Mouse (Mus musculus) testis, adult 2 months (tissue): ENCODE results near the gene Jph3. TPM values are rescaled to one million over a fixed set of nuclear protein-coding genes. Genes with fewer than 3 reads are reported as not detected.

ENCODE experiments used
- H3K27ac ChIP-seq: fragments of 200-500 bp; 2 replicates; pipeline ENCODE4 v1.5.1; 2012; ENCODE audit warnings: low read depth, low read length; ENCODE audit not compliant: control insufficient read depth, insufficient read depth
- H3K27me3 ChIP-seq: fragments of 200-500 bp; 2 replicates; pipeline ENCODE4 v1.6.1; 2012; ENCODE audit warnings: mild to moderate bottlenecking, low read length, moderate library complexity; ENCODE audit not compliant: control insufficient read depth, insufficient read depth
- H3K36me3 ChIP-seq: fragments of 200-500 bp; 2 replicates; pipeline ENCODE4 v1.6.1; 2012; ENCODE audit warnings: mild to moderate bottlenecking, low read length; ENCODE audit not compliant: control insufficient read depth, insufficient read depth
- H3K4me1 ChIP-seq: fragments of 200-500 bp; 2 replicates; pipeline ENCODE4 v1.6.1; 2012; ENCODE audit warnings: low read length; ENCODE audit not compliant: control insufficient read depth, insufficient read depth
- H3K4me3 ChIP-seq: fragments of 200-500 bp; 2 replicates; pipeline ENCODE4 v1.5.1; 2012; ENCODE audit warnings: low read depth, mild to moderate bottlenecking, low read length, moderate library complexity, mixed read lengths; ENCODE audit not compliant: control insufficient read depth
- CTCF ChIP-seq: fragments of 200-500 bp; IDR thresholded peaks from 2 replicates; pipeline ENCODE4 v1.5.1; 2012; ENCODE audit warnings: low read depth, mild to moderate bottlenecking, inconsistent platforms, low read length, moderate library complexity; ENCODE audit not compliant: control insufficient read depth, insufficient read depth, insufficient replicate concordance
- POLR2A ChIP-seq: fragments of 200-500 bp; IDR thresholded peaks from 2 replicates; pipeline ENCODE4 v1.6.1; 2012; ENCODE audit warnings: low read depth, mild to moderate bottlenecking, inconsistent platforms, low read length, moderate library complexity; ENCODE audit not compliant: control insufficient read depth
- polyA plus RNA-seq: library from polyadenylated mRNA; depleted of rRNA; stranded (reverse); fragments of >200 nt; gene quantifications from 2 replicates; pipeline ENCODE4 v1.2.3, GENCODE M21; 2012

Jph3 gene
- polyA plus RNA-seq, 1 experiment: 3.1 TPM

GRCm38 (mm10) chr8:121763700-121764013 lies 34.2 kb downstream of the Jph3 start:
- Histone ChIP-seq H3K27me3 (no peaks in the 10 kb centered on the region), H3K36me3 (no peaks in the 10 kb centered on the region), H3K4me1 (peaks cover 6% of the 10 kb centered on the region; the same call in 1 of the 2 replicates), H3K4me3 (no peak overlapping the region), H3K27ac (no peak overlapping the region)
- TF ChIP-seq POLR2A (no peak), CTCF (no peak)

GRCm38 (mm10) chr8:121765594-121766138 lies 36.2 kb downstream of the Jph3 start:
- no peaks in the 10 kb centered on the region for H3K27me3 ChIP-seq
- H3K4me1 ChIP-seq: peaks cover 10% of the 10 kb centered on the region
- TF ChIP-seq CTCF (no peak), POLR2A (no peak)
- no peak overlapping the region for H3K27ac ChIP-seq
- no peak overlapping the region for H3K4me3 ChIP-seq
- no peaks in the 10 kb centered on the region for H3K36me3 ChIP-seq

GRCm38 (mm10) chr8:121769095-121769494 lies 39.7 kb downstream of the Jph3 start:
- H3K4me3 ChIP-seq: no peak overlapping the region
- H3K4me1 ChIP-seq: peaks cover 18% of the 10 kb centered on the region
- H3K36me3 ChIP-seq: no peaks in the 10 kb centered on the region
- H3K27me3 ChIP-seq: no peaks in the 10 kb centered on the region
- H3K27ac ChIP-seq: no peak overlapping the region
- TF ChIP-seq POLR2A: no peak
- TF ChIP-seq CTCF: no peak

- H3K36me3 ChIP-seq: no peaks in the 10 kb centered on the region
- TF ChIP-seq CTCF (no peak), POLR2A (no peak)
- H3K4me3 ChIP-seq: no peak overlapping the region; the same call in 1 of the 2 replicates
- no peak overlapping the region for H3K27ac ChIP-seq
- no peaks in the 10 kb centered on the region for H3K27me3 ChIP-seq
- peaks cover 18% of the 10 kb centered on the region for H3K4me1 ChIP-seq
Measured at GRCm38 (mm10) chr8:121769621-121770020, 40.2 kb downstream of the Jph3 start.

GRCm38 (mm10) chr8:121770845-121771752 lies 41.7 kb downstream of the Jph3 start:
- TF ChIP-seq CTCF: no peak
- TF ChIP-seq POLR2A: no peak
- peaks cover 18% of the 10 kb centered on the region for H3K4me1 ChIP-seq
- H3K36me3 ChIP-seq: no peaks in the 10 kb centered on the region
- no peaks in the 10 kb centered on the region for H3K27me3 ChIP-seq
- no peak overlapping the region for H3K27ac ChIP-seq
- H3K4me3 ChIP-seq: peak overlapping the region; percentile 75

- TF ChIP-seq POLR2A (no peak), CTCF (no peak)
- no peak overlapping the region for H3K27ac ChIP-seq
- no peaks in the 10 kb centered on the region for H3K36me3 ChIP-seq
- H3K4me3 ChIP-seq: no peak overlapping the region
- H3K27me3 ChIP-seq: no peaks in the 10 kb centered on the region
- peaks cover 18% of the 10 kb centered on the region for H3K4me1 ChIP-seq
Measured at GRCm38 (mm10) chr8:121773876-121774275, 44.5 kb downstream of the Jph3 start.

GRCm38 (mm10) chr8:121782493-121782892 lies 53.1 kb downstream of the Jph3 start:
- H3K36me3 ChIP-seq: no peaks in the 10 kb centered on the region
- H3K4me1 ChIP-seq: no peaks in the 10 kb centered on the region
- TF ChIP-seq CTCF (no peak), POLR2A (no peak)
- no peak overlapping the region for H3K4me3 ChIP-seq
- H3K27me3 ChIP-seq: no peaks in the 10 kb centered on the region
- no peak overlapping the region for H3K27ac ChIP-seq

- Histone ChIP-seq H3K36me3 (no peaks in the 10 kb centered on the region), H3K4me1 (no peaks in the 10 kb centered on the region), H3K27ac (no peak overlapping the region), H3K4me3 (no peak overlapping the region), H3K27me3 (no peaks in the 10 kb centered on the region)
- TF ChIP-seq CTCF (no peak), POLR2A (no peak)
Measured at GRCm38 (mm10) chr8:121786542-121786941, 57.1 kb downstream of the Jph3 start.
